Mouse (Mus musculus): ENCODE results near the gene Wfdc10. TPM values are rescaled to one million over a fixed set of nuclear protein-coding genes. Genes with fewer than 3 reads are reported as not detected.

Gene Wfdc10
- polyA plus RNA-seq, 1 experiment from 2014 or later = not detected

- TF ChIP-seq CTCF (IDR thresholded peaks at IDR 0.05; ENCODE audit: low read depth) (no peak), EP300 (IDR thresholded peaks at IDR 0.05; ENCODE audit: low read depth) (no peak)
- ATAC-seq = no peak
Observed at GRCm38 (mm10) chr2:164638696-164639095, 17.1 kb upstream of the Wfdc10 start, which contains the start of gene Wfdc16. Gene Wfdc16, minus strand, starts transcription at chr2:164638796.

GRCm38 (mm10) chr2:164641129-164641528 is 14.7 kb upstream of the Wfdc10 start:
- no peak overlapping the region for H3K4me2 ChIP-seq (ENCODE audit: low read depth, low read length)
- no peaks in the 10 kb centered on the region for H3K9me3 ChIP-seq (ENCODE audit: low read length)
- TF ChIP-seq CTCF (IDR thresholded peaks at IDR 0.05; ENCODE audit: low read depth) (no peak), EP300 (IDR thresholded peaks at IDR 0.05; ENCODE audit: low read depth) (no peak)
- DNase-seq = peak; percentile 20
- H3K9ac ChIP-seq (replicated peaks) = no peak overlapping the region
- no peaks in the 10 kb centered on the region for H3K36me3 ChIP-seq (replicated peaks; ENCODE audit: insufficient read depth, low read length)
- 39% methylated on average over 7 of the region's 7 CpGs for WGBS (ENCODE audit: insufficient replicate concordance)
- H3K27me3 ChIP-seq (ENCODE audit: insufficient read depth, low read length) = no peaks in the 10 kb centered on the region
- no peak overlapping the region for H3K4me3 ChIP-seq (ENCODE audit: low read depth, low read length)
- H3K27ac ChIP-seq (ENCODE audit: low read depth) = no peak overlapping the region
- ATAC-seq = no peak
- 0 out of 2 replicates have a peak, but pooled peaks cover 2% of the 10 kb centered on the region for H3K4me1 ChIP-seq (ENCODE audit: insufficient read depth)

More at GRCm38 (mm10) chr2:164638696-164639095, 17.1 kb upstream of the Wfdc10 start, which contains the start of gene Wfdc16:
- H3K27me3 ChIP-seq (ENCODE audit: insufficient read depth, low read length) = no peaks in the 10 kb centered on the region
- H3K9me3 ChIP-seq (ENCODE audit: low read length) = no peaks in the 10 kb centered on the region
- no peak within 1 kb of the TSS for H3K27ac ChIP-seq (ENCODE audit: low read depth)
- 0 out of 2 replicates have a peak, but pooled peaks cover 2% of the 10 kb centered on the region for H3K4me1 ChIP-seq (ENCODE audit: insufficient read depth)
- WGBS (ENCODE audit: insufficient replicate concordance) = 74% methylated on average over 3 of the region's 3 CpGs
- H3K4me3 ChIP-seq (ENCODE audit: low read depth, low read length) = no peak within 1 kb of the TSS
- H3K4me2 ChIP-seq (ENCODE audit: low read depth, low read length) = no peak within 1 kb of the TSS
- no peak within 1 kb of the TSS for H3K9ac ChIP-seq (replicated peaks)
- no peaks in the 10 kb centered on the region for H3K36me3 ChIP-seq (replicated peaks; ENCODE audit: insufficient read depth, low read length)
- DNase-seq = no peak

- DNase-seq = no peak
Observed at GRCm38 (mm10) chr2:164641881-164642673, 13.8 kb upstream of the Wfdc10 start.

GRCm38 (mm10) chr2:164656483-164656882 is 637 bp downstream of the Wfdc10 start, which contains the start of gene Wfdc9:
Gene Wfdc9, minus strand, starts transcription at chr2:164656583.
- TF ChIP-seq CTCF (IDR thresholded peaks at IDR 0.05; ENCODE audit: low read depth) (no peak), EP300 (IDR thresholded peaks at IDR 0.05; ENCODE audit: low read depth) (no peak)
- Histone ChIP-seq H3K4me1 (ENCODE audit: insufficient read depth) (no peaks in the 10 kb centered on the region), H3K36me3 (replicated peaks; ENCODE audit: insufficient read depth, low read length) (no peaks in the 10 kb centered on the region), H3K27me3 (ENCODE audit: insufficient read depth, low read length) (0 out of 2 replicates have a peak, but pooled peaks cover 2% of the 10 kb centered on the region), H3K9ac (replicated peaks) (no peak within 1 kb of the TSS), H3K4me2 (ENCODE audit: low read depth, low read length) (no peak within 1 kb of the TSS), H3K4me3 (ENCODE audit: low read depth, low read length) (no peak within 1 kb of the TSS), H3K9me3 (ENCODE audit: low read length) (no peaks in the 10 kb centered on the region), H3K27ac (ENCODE audit: low read depth) (no peak within 1 kb of the TSS)
- ATAC-seq = no peak
- no peak for DNase-seq
- WGBS (ENCODE audit: insufficient replicate concordance) = 71% methylated on average over 9 of the region's 9 CpGs

More at GRCm38 (mm10) chr2:164641881-164642673, 13.8 kb upstream of the Wfdc10 start:
- TF ChIP-seq EP300 (IDR thresholded peaks at IDR 0.05; ENCODE audit: low read depth) (no peak), CTCF (IDR thresholded peaks at IDR 0.05; ENCODE audit: low read depth) (no peak)
- Histone ChIP-seq H3K4me1 (ENCODE audit: insufficient read depth) (0 out of 2 replicates have a peak, but pooled peaks cover 2% of the 10 kb centered on the region), H3K9me3 (ENCODE audit: low read length) (no peaks in the 10 kb centered on the region), H3K36me3 (replicated peaks; ENCODE audit: insufficient read depth, low read length) (no peaks in the 10 kb centered on the region), H3K27ac (ENCODE audit: low read depth) (no peak overlapping the region), H3K27me3 (ENCODE audit: insufficient read depth, low read length) (no peaks in the 10 kb centered on the region), H3K4me2 (ENCODE audit: low read depth, low read length) (no peak overlapping the region), H3K9ac (replicated peaks) (no peak overlapping the region), H3K4me3 (ENCODE audit: low read depth, low read length) (no peak overlapping the region)
- WGBS (ENCODE audit: insufficient replicate concordance) = 82% methylated on average over 13 of the region's 13 CpGs
- ATAC-seq = no peak

GRCm38 (mm10) chr2:164664851-164665250 is 9.0 kb downstream of the Wfdc10 start:
- no peak overlapping the region for H3K4me3 ChIP-seq (ENCODE audit: low read depth, low read length)
- ATAC-seq = no peak
- no peak overlapping the region for H3K4me2 ChIP-seq (ENCODE audit: low read depth, low read length)
- no peaks in the 10 kb centered on the region for H3K36me3 ChIP-seq (replicated peaks; ENCODE audit: insufficient read depth, low read length)
- WGBS (ENCODE audit: insufficient replicate concordance) = 73% methylated on average over 7 of the region's 7 CpGs
- no peak for TF ChIP-seq EP300 (IDR thresholded peaks at IDR 0.05; ENCODE audit: low read depth)
- no peak for TF ChIP-seq CTCF (IDR thresholded peaks at IDR 0.05; ENCODE audit: low read depth)
- H3K27me3 ChIP-seq (ENCODE audit: insufficient read depth, low read length) = no peaks in the 10 kb centered on the region
- DNase-seq = no peak
- H3K27ac ChIP-seq (ENCODE audit: low read depth) = no peak overlapping the region
- no peaks in the 10 kb centered on the region for H3K4me1 ChIP-seq (ENCODE audit: insufficient read depth)
- H3K9me3 ChIP-seq (ENCODE audit: low read length) = no peaks in the 10 kb centered on the region
- no peak overlapping the region for H3K9ac ChIP-seq (replicated peaks)

- H3K36me3 ChIP-seq (replicated peaks; ENCODE audit: insufficient read depth, low read length) = no peaks in the 10 kb centered on the region
- no peaks in the 10 kb centered on the region for H3K4me1 ChIP-seq (ENCODE audit: insufficient read depth)
- no peak overlapping the region for H3K27ac ChIP-seq (ENCODE audit: low read depth)
- H3K4me2 ChIP-seq (ENCODE audit: low read depth, low read length) = no peak overlapping the region
- TF ChIP-seq EP300 (IDR thresholded peaks at IDR 0.05; ENCODE audit: low read depth) (no peak), CTCF (IDR thresholded peaks at IDR 0.05; ENCODE audit: low read depth) (no peak)
- no peaks in the 10 kb centered on the region for H3K27me3 ChIP-seq (ENCODE audit: insufficient read depth, low read length)
- no peak for ATAC-seq
- 69% methylated on average over 5 of the region's 5 CpGs for WGBS (ENCODE audit: insufficient replicate concordance)
- no peak overlapping the region for H3K9ac ChIP-seq (replicated peaks)
- H3K4me3 ChIP-seq (ENCODE audit: low read depth, low read length) = no peak overlapping the region
- H3K9me3 ChIP-seq (ENCODE audit: low read length) = no peaks in the 10 kb centered on the region
- no peak for DNase-seq
Observed at GRCm38 (mm10) chr2:164670261-164670660, 14.4 kb downstream of the Wfdc10 start.
